Mouse (Mus musculus): ENCODE results near the gene Ccdc85b.
A peak's percentile ranks its signal among the peaks of the same experiment; 100 is the strongest.

Gene Ccdc85b

DNA sequence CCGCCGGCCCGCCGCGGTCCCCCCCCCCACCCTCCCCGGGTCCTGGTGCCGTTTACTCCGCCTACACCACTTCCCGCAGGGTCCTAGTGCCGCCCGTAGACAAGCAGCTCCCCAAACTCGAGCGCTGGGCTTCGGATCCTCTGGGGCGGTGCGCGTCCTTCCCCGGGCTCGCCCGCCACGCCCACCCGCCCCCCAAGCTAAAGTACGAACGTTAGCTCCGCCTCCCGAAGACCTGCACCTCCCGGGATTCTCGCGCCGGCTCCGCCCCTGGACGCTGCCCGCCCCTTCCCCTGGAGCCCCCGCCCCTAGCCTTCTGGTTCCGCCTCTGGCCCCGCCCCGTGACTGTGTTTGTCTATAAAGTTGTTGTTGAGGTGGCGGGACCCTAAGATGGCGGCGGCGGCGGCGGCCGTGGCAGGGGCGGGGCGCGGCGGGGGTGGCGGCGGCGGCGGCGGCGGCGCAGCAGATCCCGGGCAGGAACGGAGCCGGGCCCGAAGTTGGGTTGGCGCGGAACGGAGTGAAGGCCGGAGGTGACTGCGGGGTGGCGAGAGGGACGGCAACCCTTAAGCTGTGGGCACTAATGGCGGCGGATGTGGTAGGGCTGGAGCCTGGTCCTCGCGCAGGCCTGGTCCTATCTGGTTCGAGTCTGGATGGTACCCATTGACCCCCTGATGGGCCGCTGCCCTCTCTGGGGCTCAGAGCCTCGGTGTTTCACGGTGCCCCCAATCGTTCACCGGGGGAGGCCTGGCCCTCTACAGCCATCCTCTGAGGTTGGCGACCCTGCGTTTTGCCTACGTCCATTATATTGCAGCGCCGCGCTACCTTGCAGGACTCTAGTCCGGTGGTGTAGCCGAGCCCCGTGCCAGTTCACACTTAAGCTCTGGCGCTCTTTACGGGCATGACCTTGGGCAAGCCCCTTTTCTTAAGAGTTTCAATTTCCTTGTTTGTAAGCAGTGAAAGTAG, 32.6 kb downstream of the Ccdc85b start, which contains the start of the genes Drap1 and AI837181:
TSS of gene Drap1 (minus strand) at position 198 of the 960 bp plus-strand sequence.
TSS of gene AI837181 (plus strand) at position 363 of the 960 bp plus-strand sequence.
- peak; percentile 97 to 98 for DNase-seq (ENCODE audit: low spot score in 2 of 2)

DNA sequence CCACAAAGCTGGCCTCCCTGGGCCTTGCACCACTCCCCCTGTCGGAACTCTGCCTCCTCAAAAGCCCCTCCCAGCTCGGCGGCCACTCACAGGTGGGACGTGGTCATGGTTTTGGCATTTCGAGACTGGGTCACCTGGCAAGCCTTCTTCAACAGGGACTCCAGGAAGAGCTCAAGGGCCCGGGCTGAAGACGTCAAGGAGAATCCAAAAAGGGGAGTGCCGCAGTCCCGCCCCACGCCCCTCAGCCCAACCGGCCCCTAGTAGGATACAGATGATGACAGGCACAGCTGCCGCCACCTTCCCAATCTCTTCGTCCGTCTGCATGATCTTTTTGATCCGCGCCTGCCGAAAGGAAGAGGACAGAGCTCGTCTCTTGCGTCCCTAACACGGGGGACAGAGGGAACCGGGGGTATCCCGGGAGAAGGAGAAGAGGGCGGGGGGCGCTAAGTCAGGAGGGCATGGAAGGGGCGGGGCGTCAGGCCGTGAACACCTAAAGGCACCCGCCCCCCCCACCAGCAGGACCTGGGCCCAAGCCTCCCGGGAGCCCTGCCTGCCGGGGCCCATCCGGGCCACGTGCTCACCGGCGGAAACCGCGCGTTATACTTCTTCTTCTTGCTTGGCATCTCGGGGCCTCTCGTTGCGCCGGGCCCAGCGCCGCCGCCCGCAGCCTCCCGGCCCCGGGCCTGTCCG, 33.5 kb downstream of the Ccdc85b start:
- peak; percentile 67 to 86 for DNase-seq (ENCODE audit: low spot score in 2 of 2)

- peak in 1 of 2 experiments; percentile 65 for DNase-seq (ENCODE audit: low spot score in 2 of 2)
Measured at GRCm38 (mm10) chr19:5423561-5423960, 34.1 kb downstream of the Ccdc85b start.

DNA sequence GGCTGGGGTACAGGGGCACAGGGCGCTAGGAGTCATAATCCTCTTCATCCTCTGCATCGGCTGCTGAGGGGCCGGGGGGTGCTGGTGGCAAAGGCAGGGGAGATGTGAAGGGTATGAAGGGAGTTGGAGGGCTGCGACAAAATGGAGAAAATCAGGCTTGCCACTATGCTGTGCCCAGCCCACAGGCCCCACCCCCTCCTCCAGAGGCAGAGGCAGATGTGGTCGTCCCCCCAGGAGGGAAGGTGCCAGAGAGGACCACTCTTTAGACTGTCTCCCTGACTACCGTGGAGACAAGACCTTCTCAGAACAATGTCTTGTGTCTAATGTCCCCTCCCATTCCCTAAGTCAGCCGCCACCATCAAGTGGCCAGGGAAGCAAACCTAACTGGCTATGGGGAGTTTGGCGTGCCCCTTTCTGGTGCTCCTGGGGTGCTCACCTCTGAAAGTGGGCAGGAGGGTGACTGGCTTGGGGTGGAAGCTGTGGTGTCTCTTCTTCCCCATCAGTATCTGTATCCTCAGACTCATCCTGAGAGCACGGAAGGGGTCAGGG, 34.7 kb downstream of the Ccdc85b start:
- no peak for DNase-seq (ENCODE audit: low spot score in 2 of 2)

DNA sequence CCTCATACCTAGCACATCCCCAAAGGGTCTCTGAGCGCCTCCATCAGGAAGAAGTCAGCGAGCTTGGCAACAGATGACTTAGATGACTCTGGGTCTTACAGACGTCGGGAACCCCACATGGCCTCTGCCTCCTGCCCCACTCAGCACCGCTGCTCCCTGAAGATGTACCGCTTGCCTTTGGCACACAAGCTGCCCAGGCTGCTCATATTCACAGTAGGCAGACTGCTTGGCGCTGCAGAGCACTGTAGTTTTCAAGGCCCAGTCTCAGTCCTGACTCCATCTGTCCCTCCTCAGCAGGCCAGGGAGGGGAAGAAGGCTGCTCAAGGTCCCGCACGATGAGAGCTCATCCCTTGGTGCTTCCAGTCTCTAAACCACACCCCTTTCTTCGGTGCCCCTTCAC, 35.4 kb downstream of the Ccdc85b start:
- no peak for DNase-seq (ENCODE audit: low spot score in 2 of 2)

DNA sequence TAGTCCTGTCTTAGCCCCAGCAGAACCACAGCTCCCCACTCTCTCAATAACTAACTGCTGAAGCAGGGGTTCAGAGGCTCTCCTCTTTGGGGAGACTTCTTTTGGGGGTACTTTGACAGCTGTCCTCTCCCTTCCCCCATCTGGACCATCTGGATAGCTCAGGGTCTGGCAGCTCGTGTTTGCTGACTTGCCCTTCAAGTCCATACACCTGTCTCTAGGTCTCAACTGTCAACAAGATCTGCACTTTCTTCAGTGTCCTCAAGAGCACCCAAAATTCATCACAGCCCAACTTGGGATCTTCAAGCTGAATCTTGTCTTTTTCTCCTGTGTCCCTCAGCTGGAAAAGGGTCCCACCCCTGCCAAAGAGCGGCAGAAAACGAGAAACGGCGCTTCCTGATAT, 35.9 kb downstream of the Ccdc85b start:
- DNase-seq (ENCODE audit: low spot score in 2 of 2), result no peak

GRCm38 (mm10) chr19:5420579-5420978, 37.1 kb downstream of the Ccdc85b start:
- DNase-seq (ENCODE audit: low spot score in 2 of 2), result no peak

- no peak for DNase-seq (ENCODE audit: low spot score in 2 of 2)
Measured at GRCm38 (mm10) chr19:5419630-5420029, 38.1 kb downstream of the Ccdc85b start.

DNA sequence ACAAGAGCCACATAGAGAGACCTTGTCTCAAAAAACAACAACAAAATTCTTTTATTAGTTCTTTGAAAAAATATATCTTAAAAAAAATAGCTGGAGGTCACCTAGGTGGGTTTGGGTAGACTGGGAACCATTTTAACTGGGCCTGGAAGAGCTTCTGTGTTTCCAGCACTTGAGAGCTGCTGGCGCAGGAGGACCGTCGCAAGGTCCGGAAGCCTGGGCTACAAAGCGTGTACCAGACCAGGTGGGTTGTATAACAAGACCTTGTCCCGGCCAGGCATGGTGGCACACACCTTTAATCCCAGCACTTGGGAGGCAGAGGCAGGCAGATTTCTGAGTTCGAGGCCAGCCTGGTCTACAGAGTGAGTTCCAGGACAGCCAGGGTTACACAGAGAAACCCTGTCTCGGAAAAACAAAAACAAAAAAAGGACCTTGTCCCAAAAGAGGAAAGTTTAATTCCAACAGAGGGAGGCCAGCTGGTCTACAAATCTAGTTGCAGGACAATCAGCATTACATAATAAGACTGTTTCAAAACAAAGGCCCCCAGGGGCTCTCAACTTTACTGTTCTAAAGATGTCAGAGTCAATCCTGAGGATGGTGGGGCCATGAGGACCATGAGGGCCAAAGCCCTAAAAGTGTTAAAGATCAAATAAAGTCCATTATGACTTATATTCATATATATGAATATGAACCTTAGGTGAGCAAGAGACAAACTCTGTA, 38.8 kb downstream of the Ccdc85b start:
- no peak for DNase-seq (ENCODE audit: low spot score in 2 of 2)

GRCm38 (mm10) chr19:5414534-5414957, 43.1 kb downstream of the Ccdc85b start:
- DNase-seq (ENCODE audit: low spot score in 2 of 2), result no peak

DNA sequence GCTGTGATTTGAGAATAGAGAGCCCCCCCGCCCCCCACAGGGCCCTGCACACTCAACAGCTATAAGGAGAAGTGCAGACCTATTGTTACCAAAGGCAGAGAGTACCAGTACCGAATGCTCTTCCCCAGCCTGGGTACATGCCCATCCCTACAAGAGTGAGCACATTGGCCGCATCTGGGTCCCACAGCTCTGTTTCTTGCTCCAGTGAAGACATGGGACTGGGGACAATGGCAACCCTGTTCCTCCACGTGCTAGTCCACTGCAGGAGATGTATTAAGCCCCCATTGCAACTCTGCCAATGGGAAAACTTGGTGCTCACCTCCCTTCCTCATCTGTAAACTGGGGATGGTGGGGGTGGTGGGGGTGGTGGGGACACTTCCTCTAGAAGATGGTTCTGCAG, 43.9 kb downstream of the Ccdc85b start:
- no peak for DNase-seq (ENCODE audit: low spot score in 2 of 2)

DNA sequence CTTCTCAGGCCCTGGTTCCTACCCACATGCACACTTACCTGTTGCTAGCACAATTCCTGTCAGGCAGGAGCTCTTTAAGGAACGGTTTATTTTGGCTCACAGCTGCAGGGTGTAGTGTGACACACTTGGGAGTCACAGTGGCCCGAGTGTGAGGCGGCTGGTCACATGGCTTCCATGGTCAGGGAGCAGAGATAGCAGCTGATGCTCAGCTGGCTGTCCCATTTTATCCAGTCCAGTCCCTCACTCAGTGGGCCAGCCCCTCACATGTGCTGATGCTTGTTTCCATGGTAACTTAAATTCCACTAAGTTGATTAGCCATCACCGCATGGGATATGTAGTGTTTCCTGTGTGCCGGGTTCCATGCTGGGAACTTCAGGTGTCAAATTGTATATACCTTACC, 45.7 kb downstream of the Ccdc85b start:
- DNase-seq (ENCODE audit: low spot score in 2 of 2), result no peak

DNA sequence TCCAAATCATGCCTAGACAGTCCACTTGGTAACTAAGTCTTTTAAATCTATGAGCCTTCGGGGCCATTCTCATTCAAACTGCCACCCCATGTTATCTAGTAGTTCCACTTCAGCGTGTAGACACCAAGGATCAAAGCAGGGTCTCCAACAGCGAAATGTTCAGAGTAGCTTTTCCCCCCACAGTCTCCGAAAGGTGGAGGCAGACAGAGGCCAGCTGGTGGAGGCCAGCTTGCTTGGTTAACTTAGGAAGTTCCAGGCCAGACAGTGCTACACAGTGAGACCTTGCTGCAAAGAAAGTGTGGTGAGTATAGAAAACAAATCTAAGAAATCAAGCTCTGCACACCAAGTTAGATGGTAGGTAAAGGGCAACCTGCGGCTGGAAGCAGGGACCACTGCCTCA, 47.1 kb downstream of the Ccdc85b start:
- no peak for DNase-seq (ENCODE audit: low spot score in 2 of 2)

- no peak for DNase-seq (ENCODE audit: low spot score in 2 of 2)
Measured at GRCm38 (mm10) chr19:5409068-5409467, 48.6 kb downstream of the Ccdc85b start.

DNA sequence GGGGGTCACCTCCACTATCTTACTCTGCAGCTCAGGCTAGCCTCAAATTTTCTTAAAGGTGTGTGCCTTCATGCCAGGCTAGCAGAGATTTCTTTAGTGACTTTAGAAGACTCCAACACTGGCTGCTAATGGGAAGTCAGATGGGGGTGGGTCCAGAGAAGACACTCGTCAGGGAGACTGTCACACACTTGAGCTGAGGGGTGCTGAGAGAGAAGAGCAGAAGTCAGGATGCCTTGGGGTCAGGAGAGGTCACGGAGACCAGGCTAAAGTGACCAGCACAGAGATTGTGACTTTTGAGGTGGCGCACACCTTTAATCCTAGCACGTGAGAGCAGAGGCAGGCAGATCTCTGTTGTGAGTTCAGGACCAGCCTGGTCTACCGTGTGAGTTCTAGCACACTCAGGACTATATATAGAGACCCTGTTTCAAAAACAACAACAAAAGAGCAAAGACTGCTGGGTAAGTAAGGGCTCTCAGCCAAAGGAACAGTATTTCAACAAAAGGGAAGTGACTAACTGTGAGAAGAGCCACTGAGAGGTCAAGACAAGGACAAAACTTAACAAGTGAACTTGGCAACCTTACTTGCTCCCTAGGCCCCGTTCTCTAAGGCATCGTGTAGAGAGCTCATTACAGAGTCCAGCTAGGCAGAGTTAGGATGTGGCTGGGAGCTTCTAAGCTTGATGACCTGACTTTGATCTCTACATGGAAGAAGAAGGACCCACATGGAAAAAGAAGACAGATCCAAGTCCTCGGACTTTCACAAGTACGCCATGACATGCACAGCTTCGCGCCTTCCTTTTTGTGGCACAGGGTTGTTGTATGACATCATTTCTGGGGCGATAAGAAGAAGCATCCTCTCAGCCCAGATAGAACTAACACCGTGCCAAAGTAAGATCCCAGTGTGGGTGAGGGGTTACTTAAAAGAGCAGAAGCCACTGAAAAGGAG, 49.4 kb downstream of the Ccdc85b start:
- no peak for DNase-seq (ENCODE audit: low spot score in 2 of 2)

DNA sequence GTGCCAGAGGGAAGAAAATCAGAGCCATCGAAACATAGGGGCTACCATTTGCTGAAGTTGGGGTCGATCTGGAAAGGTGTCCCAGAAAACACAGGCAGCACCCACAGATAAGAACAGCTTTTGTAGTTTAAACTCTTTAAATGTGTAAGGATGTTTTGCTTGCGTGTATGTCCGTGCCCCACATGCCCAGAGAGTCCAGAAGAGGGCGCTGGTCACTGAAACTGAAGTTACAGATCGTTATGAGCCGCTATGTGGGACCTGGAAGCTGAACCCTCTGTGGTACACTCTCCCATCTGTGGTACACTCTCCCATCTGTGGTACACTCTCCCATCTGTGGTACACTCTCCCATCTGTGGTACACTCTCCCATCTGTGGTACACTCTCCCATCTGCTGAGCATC, 50.6 kb downstream of the Ccdc85b start:
- peak; percentile 75 to 85 for DNase-seq (ENCODE audit: low spot score in 2 of 2)

DNA sequence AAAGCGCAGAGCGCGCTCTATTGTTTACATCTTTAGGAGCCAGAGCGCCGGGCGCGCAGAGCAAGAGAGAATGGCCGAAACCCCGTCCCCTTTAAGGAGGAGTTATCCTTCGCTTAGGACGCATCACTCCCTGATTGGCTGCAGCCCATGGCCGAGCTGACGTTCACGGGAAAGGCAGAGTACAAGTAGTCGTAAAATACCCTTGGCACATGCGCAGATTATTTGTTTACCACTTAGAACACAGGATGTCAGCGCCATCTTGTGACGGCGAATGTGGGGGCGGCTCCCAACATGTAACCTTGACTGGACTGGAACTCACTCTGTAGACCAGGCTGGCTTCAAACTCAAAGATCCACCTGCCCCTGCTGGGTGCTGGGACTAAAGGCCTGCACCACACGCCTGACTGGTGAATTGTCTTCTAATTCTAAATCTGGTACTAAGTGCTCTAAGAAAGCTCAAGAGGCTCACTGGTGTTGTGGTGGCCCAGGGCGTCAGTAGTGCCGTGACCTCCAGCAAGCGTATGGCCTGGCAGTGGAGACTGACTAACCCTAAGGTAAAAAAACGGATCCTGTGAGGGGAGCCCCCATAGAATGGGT, 51.1 kb downstream of the Ccdc85b start:
- DNase-seq (ENCODE audit: low spot score in 2 of 2), result peak in 1 of 2 experiments; percentile 46

DNA sequence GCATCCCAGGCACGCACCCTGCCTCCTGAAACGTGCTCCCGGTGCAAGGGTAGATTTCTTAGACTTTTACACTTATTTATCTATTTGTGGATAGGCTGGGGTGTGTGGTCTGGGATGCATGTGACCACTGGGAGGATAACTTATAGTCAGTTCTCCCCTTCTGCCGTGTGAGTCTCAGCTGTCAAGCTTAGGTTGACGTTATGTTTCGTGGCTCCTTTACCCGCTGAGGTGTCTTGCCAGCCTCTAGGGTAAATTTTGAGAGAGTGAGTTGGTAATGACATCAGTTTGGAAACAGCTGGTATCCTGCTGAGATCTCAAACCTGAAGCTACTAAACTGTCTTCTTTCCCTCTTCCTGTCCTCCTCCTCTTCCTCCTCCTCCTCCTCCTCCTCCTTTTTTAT, 51.8 kb downstream of the Ccdc85b start:
- DNase-seq (ENCODE audit: low spot score in 2 of 2), result no peak
